Mouse (Mus musculus): ENCODE measurements at regions not wholly inside any gene's neighbourhood (a gene's known extent, or its start where the extent isn't known, plus 50 kb on each side); places are given as distances from the start of the nearest gene placed in this dataset.

DNA sequence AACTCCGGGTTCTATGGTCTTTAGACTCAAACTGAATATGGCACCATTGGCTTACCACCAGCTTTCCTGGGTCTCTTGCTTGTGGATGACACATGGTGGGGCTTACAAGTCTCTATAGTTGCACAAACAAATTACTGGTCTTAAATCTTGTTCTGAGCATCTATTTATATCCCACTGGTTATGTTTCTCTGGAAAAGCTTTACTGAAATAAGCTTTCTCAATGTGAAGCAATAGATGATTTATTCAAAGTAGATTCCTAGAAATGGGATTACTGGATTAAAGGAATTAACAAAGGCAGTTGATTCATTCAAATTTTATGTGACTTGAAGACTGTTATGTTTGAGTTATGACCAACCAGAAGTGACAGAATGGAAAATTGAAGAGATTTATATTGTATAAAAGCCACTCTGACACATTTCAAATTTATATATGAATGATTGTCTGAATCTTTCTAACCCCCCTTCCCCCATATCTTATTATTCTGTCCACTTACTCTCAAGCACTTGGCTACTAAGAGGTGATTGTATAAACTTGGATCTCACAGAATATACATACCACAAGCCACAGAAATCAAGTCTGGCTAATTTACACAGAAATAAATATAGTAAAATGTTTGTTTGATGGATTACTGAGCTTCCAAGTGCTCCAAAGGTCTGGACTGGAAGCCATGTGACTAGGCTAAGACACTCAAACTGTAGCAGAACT lies 113.4 kb upstream of the C1qtnf3 start:
- DNase-seq (ENCODE audit: low spot score in 2 of 2) = no peak

DNA sequence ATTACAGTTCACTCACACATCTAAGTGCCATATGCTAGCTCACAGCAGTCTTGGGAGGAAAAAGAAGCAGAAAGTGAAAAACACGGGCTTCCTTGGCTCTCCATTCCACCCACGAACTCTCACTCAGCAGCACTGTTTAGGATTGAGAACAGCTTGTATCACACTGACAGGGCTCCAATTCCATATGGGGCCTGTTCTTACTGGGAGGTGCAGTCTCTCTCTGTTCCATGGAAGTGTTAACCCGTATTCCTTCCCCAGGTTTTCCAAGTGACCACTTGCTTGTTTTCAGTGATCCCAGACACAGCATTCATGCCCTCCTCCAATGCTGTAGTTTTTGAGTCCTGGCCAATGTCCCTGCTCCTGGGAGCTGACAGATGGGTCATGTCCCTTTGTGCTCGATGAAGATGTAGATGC lies 111.5 kb upstream of the C1qtnf3 start:
- DNase-seq (ENCODE audit: low spot score in 2 of 2) = peak; percentile 77 to 91

DNA sequence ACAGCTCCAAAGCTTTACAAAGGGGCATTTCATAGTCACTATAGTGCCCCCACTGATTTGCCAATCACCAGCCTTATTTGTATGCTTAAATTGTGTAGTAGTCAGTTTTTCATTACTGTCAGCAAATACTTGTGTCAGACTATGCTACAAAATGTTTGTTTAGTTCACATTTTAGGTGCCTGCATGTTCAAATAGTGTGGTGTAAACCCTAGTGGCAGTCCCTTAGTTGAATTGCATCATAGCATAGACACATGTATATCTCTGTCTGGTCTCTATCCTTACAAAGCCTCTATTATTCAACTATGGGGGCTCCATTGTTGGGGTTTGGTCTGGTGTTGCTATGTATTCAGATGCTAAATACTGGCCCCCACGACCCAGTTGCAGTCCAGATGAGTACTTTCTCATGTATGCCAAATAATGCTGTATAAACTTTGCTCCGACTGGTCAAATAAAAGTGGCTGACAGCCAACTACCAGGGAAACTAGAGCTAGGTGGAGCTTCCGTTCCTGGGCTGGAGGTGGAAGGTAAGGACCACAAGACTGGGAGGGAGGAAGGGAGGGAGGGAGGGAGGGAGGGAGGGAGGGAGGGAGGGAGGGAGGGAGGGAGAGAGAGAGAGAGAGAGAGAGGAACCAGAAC lies 109.0 kb upstream of the C1qtnf3 start:
- no peak for DNase-seq (ENCODE audit: low spot score in 2 of 2)

DNA sequence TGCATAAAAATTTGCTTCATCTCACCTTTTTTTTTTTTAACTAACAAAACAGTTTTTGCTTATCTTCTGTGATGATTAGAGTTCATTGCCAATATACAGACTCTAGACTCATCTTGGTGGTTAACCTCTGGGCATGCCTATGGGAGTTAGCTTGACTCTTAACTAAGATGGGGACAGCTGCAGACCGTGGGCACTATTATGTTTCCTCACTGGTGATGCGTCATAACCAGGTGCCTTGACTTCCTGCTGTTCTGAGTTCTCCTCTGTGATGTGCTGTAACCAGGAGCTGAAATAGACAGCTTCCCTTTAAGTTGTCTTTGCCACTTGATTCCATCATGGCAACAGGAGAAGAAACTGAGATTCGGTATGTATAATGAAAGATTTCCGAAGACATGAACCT lies 105.4 kb upstream of the C1qtnf3 start:
- DNase-seq (ENCODE audit: low spot score in 2 of 2) = no peak

DNA sequence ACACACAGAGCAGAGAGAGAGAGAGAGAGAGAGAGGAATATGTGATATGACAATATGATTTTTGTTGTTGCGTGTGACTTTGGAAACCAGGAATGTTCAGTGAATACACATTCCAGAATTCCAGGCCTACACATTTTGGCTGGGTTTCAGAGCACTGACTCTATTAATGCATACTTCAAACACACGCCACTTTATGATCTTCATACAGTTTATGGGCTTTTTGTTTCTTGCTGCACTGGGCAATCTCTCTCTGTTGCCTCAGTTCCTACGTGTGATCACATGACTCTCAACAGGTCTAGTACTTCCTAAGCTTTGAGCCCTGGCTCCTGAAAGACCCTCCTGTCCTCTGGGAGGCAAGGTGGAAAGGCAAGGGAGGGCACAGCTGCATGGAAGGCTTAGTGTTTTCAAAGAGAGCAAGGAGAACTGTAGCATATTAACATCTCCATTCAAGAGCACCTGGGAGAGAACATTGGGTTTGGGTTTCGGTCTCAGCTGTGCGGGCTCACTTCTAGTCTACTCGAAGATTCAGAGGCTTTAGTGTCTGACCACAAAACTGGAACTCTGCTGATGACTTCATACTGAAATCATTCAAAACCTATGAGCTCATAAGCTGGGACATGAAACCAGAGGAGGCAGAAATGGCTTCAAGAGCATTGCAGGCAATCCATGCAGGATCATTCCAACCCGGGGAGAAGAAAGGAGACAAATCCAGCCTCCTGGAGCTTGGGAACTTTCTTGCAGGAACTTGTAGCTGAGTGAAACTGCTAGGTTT lies 87.9 kb upstream of the C1qtnf3 start:
- DNase-seq (ENCODE audit: low spot score in 2 of 2) = no peak

DNA sequence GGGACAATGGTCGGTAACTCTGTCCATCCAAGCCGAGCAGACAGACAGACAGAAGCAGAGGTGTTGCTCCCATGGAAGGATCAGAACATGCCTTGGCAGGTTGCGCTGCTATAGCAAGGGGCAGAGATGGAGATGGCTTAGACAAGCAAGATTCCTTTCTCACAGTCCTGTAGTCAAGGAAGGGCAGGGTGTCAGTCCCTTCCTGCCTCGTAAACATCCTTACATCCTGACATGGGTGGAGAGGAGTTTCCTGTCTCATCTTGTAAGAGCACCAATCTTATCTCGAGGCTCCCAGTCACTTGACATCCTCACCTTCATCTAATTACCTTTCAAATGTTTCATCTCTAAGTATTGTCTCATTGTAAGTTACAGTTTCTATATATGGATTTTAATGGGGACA lies 87.0 kb upstream of the C1qtnf3 start:
- no peak for DNase-seq (ENCODE audit: low spot score in 2 of 2)

DNA sequence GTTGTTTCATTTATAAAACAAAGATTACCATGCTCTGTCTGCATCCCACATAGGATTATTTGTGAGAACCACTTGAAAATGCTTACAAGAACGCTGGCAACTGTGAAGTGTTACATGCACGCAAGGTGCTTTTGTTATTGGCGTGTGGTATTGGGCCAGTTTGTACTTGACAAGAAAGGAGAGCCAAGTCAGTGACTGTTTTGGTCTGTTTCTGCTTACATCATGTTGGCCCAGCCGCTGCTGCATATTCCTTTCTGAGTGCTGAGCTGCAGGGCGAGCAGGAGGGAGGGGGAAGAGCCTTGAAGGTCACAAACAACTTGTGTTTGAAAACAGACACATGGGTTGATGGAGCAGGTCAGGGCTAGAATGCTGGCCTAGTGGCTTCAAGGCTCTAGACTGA lies 85.3 kb upstream of the C1qtnf3 start:
- no peak for DNase-seq (ENCODE audit: low spot score in 2 of 2)

DNA sequence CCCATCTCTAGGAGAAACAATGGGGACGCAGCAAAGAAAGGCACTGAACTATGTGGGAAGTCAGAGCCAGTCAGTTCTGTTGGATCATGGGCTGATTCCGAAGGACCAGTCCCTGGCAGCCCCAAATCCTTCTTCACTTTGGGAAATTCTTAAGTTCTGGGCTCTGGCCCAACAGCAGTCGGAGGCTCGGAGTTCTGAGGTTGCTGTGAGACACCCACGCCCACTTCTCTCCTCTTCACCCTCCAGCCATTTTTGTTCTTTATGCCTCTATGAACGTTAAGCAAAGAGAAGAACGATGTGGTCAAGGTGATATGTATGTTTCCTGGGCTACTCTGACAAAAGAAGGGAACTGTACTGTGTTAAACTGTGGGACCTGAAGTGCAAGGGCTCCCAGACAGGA lies 84.0 kb upstream of the C1qtnf3 start:
- peak; percentile 36 to 42 for DNase-seq (ENCODE audit: low spot score in 2 of 2)

DNA sequence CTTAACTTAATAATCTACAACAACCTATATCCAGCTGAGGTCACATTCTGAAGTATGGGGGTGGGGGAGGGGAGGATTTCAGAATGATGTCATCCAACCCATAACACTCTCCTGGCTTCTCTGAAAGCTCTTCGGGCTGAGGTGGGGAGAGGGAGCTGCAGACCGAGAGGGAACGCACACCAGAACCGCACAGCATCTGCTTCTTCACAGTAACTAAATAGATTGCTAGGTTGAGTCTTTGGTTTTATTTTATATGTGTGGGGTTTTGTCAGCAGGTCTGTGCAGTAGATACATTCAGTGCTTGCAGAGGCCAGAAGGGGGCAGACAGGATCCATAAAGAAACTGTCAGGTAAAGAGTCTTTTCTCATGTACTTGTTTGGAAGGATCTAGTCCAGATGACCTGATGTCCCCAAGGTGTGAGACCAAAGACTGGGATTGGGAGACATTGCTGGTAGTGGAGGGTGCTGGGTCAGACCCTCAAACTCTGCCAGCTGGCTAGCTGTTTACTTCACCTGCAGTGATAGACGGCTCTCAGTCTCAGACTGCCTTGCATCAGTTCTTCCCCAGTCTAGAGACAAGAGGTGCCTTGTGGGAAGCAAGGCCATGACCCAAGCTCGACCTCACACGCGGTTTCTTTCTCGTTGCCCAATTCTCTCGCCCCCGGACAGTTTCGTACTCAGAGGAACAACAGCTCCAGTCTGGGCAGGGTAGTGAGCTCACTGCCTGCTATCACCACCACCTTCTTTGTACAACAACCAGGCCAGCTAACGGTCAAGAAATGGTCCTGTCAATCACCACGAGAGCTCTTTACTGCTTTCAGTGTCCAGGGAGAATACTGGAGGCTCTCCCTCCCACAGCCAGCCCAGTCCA lies 83.2 kb upstream of the C1qtnf3 start:
- peak; percentile 26 for DNase-seq (ENCODE audit: low spot score in 2 of 2)

DNA sequence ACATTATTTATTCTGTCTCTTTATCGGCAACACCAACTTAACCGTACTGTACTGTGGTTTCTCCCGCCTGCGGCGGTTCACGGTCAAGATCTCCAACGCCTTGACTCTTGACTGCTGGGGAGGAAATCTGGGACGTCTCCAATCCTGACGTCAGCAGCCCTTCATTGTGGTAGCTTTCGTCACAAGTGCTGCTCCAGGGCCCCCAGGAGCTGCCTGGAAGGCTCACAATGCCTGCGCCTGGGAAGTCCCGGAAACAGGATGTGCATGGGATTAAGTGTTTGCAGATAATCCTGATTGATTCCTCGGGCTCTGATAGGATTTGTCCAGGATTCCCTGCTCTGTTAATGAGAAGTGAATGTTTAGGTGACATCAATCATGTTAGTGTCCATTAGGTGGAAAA lies 82.3 kb upstream of the C1qtnf3 start:
- no peak for DNase-seq (ENCODE audit: low spot score in 2 of 2)

DNA sequence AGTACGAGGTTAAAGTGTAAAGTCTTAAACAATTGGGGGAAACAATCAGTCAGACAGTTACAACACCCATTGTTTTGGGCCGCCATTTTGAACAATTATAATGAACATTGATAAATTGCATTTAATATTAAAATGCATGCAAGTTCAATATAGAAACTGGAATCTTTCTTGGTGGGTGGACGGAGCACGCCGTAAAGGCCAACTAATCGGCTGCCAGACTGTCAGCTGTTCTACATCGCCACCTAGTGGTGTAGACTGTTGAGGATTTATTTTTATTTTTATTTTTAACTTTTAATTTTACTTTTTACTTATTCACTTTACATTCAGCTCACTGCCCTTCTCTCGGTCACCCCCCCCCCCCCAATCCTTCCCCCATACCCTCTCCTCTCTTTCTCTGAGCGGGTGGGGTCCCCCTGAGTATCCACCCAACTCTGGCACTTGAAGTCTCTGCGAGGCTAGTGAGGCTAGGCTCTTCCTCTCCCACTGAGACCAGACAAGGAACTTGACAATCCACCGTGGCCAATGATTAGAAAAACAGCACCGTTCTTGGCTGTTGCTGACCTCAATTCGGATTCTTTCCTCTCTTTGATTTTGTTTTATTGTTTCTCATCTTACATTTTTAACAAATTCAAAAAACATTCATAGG lies 79.7 kb upstream of the C1qtnf3 start:
- DNase-seq (ENCODE audit: low spot score in 2 of 2) = no peak

DNA sequence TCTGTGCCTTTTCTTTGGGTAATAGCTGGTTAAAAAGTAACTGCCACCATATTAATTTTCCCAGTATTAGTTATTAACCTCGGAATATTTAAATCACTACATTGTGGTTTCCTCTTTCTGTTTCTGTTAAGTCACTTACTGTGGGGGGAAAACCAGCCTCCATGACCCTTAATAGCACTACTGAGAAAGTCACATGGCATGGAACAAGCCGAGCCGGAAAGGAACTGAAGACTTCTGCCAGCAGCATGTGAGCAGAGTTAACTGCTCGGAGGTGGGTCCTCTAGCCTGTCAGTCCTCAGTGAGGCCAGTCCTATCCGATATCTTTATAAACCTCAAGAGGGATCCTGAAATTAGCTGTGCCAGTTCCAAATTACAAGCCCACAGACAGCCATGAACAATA lies 75.8 kb upstream of the C1qtnf3 start:
- no peak for DNase-seq (ENCODE audit: low spot score in 2 of 2)

DNA sequence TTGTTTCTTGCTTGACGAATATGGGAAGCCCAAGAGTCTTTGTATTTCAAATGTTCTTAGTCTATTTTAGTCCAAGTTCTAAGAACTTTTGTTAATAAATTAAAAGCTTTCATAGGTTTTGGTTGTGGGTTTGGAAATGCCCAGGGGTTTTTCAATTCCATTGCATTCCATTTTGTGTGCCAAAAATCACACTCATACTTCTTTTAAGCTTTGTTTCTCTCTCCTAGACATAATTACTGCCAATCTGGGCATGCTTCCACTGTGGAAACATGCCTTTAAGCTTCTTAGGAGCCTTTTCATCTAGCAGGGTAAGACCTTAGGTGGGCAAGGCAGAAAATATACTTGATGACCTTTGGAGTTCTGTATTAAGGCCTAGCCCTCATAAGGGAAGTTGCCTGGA lies 70.4 kb upstream of the C1qtnf3 start:
- DNase-seq (ENCODE audit: low spot score in 2 of 2) = no peak

DNA sequence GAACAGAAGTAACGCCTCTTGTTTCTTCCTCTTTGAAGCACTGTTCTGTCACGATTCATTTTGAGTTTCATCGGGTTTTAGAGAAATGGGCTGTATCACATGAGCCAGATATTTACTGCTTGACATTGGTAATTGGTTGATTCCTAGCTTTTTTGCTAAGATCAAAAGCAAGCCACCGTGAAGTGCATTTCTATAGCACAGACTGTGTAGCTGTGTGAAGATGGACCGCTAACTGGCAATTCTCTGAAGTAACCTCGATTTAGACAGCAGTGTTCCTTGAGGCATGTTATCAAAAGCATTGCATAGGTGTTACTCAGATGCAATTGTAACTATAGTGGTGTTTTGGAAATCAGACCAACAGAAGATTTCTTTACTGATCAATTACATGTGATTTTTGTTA lies 64.1 kb upstream of the C1qtnf3 start:
- no peak for DNase-seq (ENCODE audit: low spot score in 2 of 2)

DNA sequence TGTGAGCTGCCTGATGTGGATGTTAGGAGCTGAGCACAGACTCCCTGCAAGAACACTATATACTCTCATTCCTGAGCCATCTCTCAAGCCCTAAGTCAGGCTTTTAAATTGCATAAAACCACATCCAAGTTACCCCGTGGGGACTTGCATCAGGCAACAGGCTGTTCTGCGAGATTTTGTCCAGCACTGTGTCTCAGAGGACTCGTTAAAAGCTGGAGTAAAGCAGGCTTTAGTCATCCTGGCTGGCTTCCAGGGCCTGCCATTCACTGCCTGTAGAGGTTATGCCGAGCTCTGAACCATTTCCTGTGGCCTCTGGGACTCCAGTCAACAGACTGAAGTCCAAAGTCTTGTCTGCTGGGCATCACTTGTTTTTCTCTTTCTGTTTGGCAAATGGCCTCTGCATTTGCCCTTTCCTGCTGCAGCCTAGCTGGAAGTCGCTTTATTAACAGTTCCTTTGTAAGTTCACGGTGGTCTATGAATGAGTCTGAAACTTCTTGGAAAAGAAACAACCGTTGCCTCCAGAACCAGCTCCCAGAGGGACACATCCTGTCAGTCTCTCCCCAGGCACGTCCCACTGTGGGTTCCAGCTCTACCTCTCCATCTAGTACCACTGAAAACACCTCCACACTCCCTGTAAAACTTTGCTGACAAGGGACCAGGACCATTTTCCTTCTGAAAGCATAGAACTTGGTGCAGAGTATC lies 61.8 kb upstream of the C1qtnf3 start:
- peak; percentile 42 to 48 for DNase-seq (ENCODE audit: low spot score in 2 of 2)

DNA sequence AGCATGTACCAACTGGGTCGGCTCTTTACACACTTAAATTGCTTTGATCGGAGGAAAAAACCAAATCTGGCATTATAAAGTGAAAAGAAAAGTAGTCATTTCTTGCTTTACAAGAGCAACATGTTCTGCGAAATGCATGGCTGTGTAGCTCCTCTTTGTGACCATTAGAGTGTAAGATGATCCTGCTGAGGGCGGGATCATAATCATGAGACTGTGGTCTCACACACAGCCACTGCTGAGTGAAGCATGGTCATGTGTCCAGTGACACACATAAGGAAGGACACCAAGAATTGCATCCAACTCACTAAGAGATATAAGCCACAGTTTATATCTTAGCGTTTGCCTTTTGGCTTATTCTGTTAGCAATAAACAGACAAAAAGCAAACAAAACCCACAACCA lies 53.8 kb upstream of the C1qtnf3 start:
- no peak for DNase-seq (ENCODE audit: low spot score in 2 of 2)

DNA sequence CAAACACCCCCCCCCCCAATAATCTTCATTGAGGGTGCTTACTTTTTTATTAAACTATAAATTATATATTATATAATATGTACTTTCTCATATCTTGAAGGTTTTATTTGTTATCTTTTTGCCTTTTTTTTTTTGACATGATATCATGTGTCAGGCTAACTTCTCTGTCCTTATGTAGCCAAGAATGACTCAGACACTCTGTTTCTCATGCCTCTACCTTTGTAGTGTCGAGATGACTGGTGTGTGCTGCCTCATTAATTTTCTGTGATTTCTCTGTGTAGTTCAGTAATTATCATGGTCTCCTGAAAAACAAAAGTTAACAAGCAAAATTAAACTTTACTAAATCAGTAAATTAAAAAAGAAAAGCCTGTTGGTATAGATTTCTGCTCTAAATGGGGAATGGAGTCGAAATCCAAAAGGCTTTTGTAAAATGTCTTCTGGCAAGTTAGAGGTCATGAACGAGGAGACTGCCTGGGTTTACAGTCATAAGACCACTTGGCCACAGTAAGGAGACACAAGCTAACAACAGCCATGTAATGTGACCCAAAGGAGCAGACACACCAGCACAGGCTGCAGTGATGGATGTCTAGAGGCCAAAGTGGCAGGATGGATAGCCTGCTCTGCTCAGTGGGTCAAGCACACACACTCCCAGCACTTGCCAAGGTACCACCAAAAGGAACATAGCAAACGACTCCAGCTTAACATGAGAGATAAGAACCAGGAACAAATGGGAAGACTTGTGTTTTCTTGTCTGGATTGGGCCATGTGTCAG lies 53.2 kb upstream of the C1qtnf3 start:
- DNase-seq (ENCODE audit: low spot score in 2 of 2) = no peak

DNA sequence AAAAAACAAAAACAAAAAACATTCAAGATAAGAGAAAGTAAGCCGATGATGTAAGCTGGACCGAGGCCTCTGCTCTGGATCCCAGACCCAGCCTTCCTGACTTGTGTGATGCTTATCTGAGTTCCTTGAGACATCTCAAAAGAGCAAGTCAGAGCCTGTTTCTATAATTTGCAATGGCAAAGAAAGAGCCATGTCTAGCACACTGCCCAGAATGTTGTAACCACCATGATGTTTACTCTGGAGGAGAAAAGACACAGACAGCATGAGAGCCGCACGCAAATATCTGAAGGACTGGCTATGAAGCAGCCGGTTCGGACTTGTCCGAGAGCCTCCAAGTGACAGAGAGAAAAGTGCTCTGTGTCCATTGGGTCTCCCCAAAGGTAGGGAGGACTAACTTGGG lies 52.2 kb upstream of the C1qtnf3 start:
- DNase-seq (ENCODE audit: low spot score in 2 of 2) = no peak

DNA sequence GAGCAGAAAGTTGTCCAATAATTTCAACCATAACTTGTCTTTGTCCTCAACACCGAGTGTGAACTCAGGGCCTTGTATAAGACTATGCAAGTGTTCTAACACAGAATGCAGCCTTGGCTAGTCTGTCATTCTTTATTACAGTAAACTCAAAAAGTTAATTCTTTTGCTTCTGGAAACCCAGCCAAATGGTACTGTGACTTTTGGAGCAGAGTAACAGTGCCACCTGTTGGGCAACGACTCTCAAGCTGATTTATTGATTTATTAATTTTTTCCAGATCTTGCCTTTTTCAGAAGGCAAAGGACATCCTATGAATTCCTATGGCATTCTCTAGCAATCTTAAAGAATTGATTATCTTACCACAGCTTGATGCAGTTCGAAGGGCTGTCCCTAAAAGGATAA lies 51.1 kb upstream of the C1qtnf3 start:
- peak in 1 of 2 experiments; percentile 56 for DNase-seq (ENCODE audit: low spot score in 2 of 2)

DNA sequence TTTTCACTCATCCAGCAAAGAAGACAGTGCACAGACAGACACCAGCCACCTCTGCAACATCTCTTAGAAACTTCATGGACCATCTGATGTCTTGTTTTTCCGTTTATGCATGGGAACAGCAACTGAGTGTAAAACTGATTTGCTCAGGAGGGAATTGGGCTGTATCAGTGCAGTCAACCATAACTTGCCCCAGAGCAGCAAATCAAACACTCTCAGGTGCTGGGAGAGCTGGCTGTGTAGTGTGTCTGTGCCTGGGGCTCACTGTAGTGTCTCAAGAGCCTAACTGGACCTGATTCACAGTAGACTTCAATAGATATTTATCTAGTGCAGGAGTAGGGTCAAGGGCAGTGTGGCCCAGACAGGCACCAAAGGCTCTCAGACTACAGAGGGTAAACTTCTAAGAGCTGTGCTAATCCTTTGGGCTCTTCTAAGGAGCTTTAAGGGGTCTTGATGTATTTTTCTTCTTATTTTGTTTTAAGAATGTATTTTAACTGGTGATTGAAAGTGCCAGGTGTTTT lies 50.3 kb upstream of the C1qtnf3 start:
- DNase-seq (ENCODE audit: low spot score in 2 of 2) = no peak

All from right cerebral cortex, postnatal 10 days (tissue).